ENCODE assay signal across 10 mouse cellular contexts in the genomic region with DNA sequence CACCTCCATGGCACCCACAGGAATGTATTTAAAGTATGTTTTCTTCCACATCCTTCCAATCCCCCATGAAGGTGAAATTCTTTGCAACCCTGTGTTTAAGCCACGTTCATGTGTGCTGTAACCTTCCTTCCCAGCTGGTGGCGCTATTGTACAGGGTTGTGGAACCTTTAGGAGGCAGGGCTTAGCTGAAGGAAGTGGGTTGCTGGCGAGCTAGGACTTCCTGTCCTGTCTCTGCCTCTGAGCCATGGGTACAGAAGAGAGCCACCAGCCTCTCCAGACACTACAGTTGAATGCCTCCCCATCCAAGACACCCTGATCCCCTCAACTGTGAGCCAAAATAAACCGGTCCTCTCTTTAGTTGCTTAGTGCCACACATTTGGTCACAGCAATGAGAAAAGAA. TPM values are rescaled to one million over a fixed set of nuclear protein-coding genes. Genes with fewer than 3 reads are reported as not detected.
A peak's percentile ranks its signal among the peaks of the same experiment; 100 is the strongest.
DNase-seq lines count a peak whose midpoint lies in the region; TF ChIP-seq lines count a peak whose summit lies in the region.
"Had no signal": no experiment of that assay in that cellular context is flagged by ENCODE, and none has a peak within 500 bp of the region (broad histone marks: within the 10 kb centered on the region; RNA-seq: fewer than 3 reads in every experiment).

No protein-coding gene starts in this region.

- peak; percentile 49 for TF ChIP-seq CTCF in layer of hippocampus, adult 2 months (conservative IDR thresholded peaks at IDR 0.05)

- H3K27ac ChIP-seq in layer of hippocampus, adult 2 months: no peak overlapping the region
- H3K27ac ChIP-seq: liver, embryonic 15.5 days had no signal

- DNase-seq in layer of hippocampus, adult 2 months (ENCODE audit: low spot score in 2 of 2): no peak
- DNase-seq in layer of hippocampus, adult 11-12 months (ENCODE audit: low spot score): no peak
- peak; percentile 21 for DNase-seq in NIH3T3 (ENCODE audit: low read depth)
- peak; percentile 11 to 58 for DNase-seq in kidney, postnatal 36 days
- DNase-seq in testis, postnatal 10 days (ENCODE audit: low spot score): peak; percentile 58
- DNase-seq in frontal cortex, adult 2 months (ENCODE audit: extremely low spot score in 1 of 2, low spot score in 1 of 2): no peak
- DNase-seq in right cerebral cortex, postnatal 4 days: no peak
- DNase-seq in layer of hippocampus, postnatal 36 days: no peak

- no peak overlapping the region for H3K4me3 ChIP-seq in layer of hippocampus, adult 2 months
- H3K4me3 ChIP-seq: erythroblast, embryonic 14.5 days; liver, embryonic 15.5 days had no signal

RNA-seq across cellular contexts. Expression of gene Piwil4, which starts 42.6 kb away (rescaled TPM):
- total RNA-seq in layer of hippocampus, adult 2 months (2021): not detected
- 0.15 and 0.16 TPM in 2 replicates for polyA plus RNA-seq in frontal cortex, adult 2 months (2012; rRNA removed)
- total RNA-seq in layer of hippocampus, postnatal 36 days (2021): not detected
- polyA plus RNA-seq: erythroblast, embryonic 14.5 days had no signal

RNA-seq across cellular contexts. Expression of gene Amotl1, which starts 53.0 kb away (rescaled TPM):
- 10 to 100 TPM; 11.8 to 15.8 TPM for total RNA-seq in layer of hippocampus, adult 2 months (2021)
- polyA plus RNA-seq in frontal cortex, adult 2 months (2012; rRNA removed): 13.7 and 15.1 TPM in 2 replicates
- total RNA-seq in layer of hippocampus, postnatal 36 days (2021): 10 to 100 TPM; 14.3 to 16.1 TPM

RNA-seq across cellular contexts. Expression of gene Fut4, which starts 54.3 kb away (rescaled TPM):
- under 1 TPM; 0.27 to 0.36 TPM for total RNA-seq in layer of hippocampus, adult 2 months (2021)
- polyA plus RNA-seq in frontal cortex, adult 2 months (2012; rRNA removed): 0.08 and 0.14 TPM in 2 replicates
- under 1 TPM; 0.15 to 0.18 TPM for total RNA-seq in layer of hippocampus, postnatal 36 days (2021)
- polyA plus RNA-seq: erythroblast, embryonic 14.5 days had no signal

Comparison
In these comparisons a context has a peak if more than half of its experiments do, and no peak if none do; other contexts are left out.
1. DNase-seq: peak in NIH3T3 (single experiment), kidney, postnatal 36 days (2 of 2) and testis, postnatal 10 days (single experiment); none in layer of hippocampus, adult 2 months (0 of 2), layer of hippocampus, adult 11-12 months (single experiment), frontal cortex, adult 2 months (0 of 2), right cerebral cortex, postnatal 4 days (single experiment) and layer of hippocampus, postnatal 36 days (0 of 2).